Mouse (Mus musculus) testis, adult 2 months (tissue): ENCODE measurements at regions not wholly inside any gene's neighbourhood (a gene's known extent, or its start where the extent isn't known, plus 50 kb on each side); places are given as distances from the start of the nearest gene placed in this dataset.

Experiments used
- CTCF ChIP-seq: fragments of 200-500 bp; IDR thresholded peaks from 2 replicates; pipeline ENCODE4 v1.5.1; 2012; ENCODE audit warnings: low read depth, mild to moderate bottlenecking, inconsistent platforms, low read length, moderate library complexity; ENCODE audit not compliant: control insufficient read depth, insufficient read depth, insufficient replicate concordance
- POLR2A ChIP-seq: fragments of 200-500 bp; IDR thresholded peaks from 2 replicates; pipeline ENCODE4 v1.6.1; 2012; ENCODE audit warnings: low read depth, mild to moderate bottlenecking, inconsistent platforms, low read length, moderate library complexity; ENCODE audit not compliant: control insufficient read depth

- TF ChIP-seq CTCF = no peak
- no peak for TF ChIP-seq POLR2A
These were observed 178.7 kb upstream of the Tbc1d5 start for GRCm38 (mm10) chr17:51357690-51358361.
